10 mouse cellular contexts compared by ENCODE assay signal in the genomic region with DNA sequence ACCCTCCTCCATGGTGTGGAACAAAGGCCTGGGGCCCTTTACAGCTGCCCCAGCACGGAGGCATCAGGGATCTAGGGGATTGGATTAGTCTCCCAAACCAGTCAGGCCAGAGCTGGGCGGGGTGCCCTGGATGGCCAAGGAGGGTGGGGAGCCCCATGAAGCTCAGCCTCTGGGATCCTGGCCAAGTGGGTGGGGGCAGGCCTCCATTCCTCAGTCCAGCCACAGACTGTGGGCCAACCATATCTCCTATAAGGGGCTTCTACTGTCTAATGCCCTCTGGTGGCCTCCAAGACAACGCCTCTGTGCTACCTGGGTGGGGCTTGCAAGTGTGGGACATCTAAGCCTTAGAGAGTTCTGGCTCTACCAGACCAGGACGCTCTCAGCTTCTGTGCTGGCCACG. TPM values are rescaled to one million over a fixed set of nuclear protein-coding genes. Genes with fewer than 3 reads are reported as not detected.
DNase-seq lines count a peak whose midpoint lies in the region; ATAC-seq and TF ChIP-seq lines count a peak whose summit lies in the region.
"Had no signal": no experiment of that assay in that cellular context is flagged by ENCODE, and none has a peak within 500 bp of the region (broad histone marks: within the 10 kb centered on the region; RNA-seq: fewer than 3 reads in every experiment).

No protein-coding gene starts in this region.

- ATAC-seq in liver, postnatal 0 days: no peak
- no peak for ATAC-seq in liver, embryonic 11.5 days (replicated peaks; ENCODE audit: low FRiP score)
- ATAC-seq in intestine, embryonic 16.5 days: peak; percentile 10; the same call in 1 of the 2 replicates
- peak; percentile 37; the same call in 1 of the 2 replicates for ATAC-seq in stomach, embryonic 16.5 days (ENCODE audit: insufficient read depth, low FRiP score)
- ATAC-seq in forebrain, embryonic 16.5 days: no peak

- 75% methylated on average over 5 of the region's 5 CpGs for WGBS in liver, postnatal 0 days (ENCODE audit: insufficient replicate concordance)
- WGBS in liver, embryonic 11.5 days: 80% methylated on average over 5 of the region's 5 CpGs
- WGBS in intestine, embryonic 16.5 days: 66% methylated on average over 5 of the region's 5 CpGs
- WGBS in stomach, embryonic 16.5 days: 51% methylated on average over 5 of the region's 5 CpGs
- 77% methylated on average over 5 of the region's 5 CpGs for WGBS in forebrain, embryonic 16.5 days

- H3K9me3 ChIP-seq in liver, postnatal 0 days (ENCODE audit: low read length): no peaks in the 10 kb centered on the region
- no peaks in the 10 kb centered on the region for H3K9me3 ChIP-seq in liver, embryonic 11.5 days (ENCODE audit: control insufficient read depth, low read length)
- H3K9me3 ChIP-seq in intestine, embryonic 16.5 days (ENCODE audit: control insufficient read depth, low read length): no peaks in the 10 kb centered on the region
- no peaks in the 10 kb centered on the region for H3K9me3 ChIP-seq in stomach, embryonic 16.5 days (replicated peaks; ENCODE audit: control insufficient read depth, low read length)
- H3K9me3 ChIP-seq in forebrain, embryonic 16.5 days (ENCODE audit: control insufficient read depth, low read length): no peaks in the 10 kb centered on the region

- no peak overlapping the region for H3K9ac ChIP-seq in liver, postnatal 0 days (replicated peaks)
- no peak overlapping the region for H3K9ac ChIP-seq in liver, embryonic 11.5 days (ENCODE audit: low read depth, low read length)
- H3K9ac ChIP-seq in intestine, embryonic 16.5 days (ENCODE audit: low read depth, low read length): no peak overlapping the region; the same call in 1 of the 2 replicates
- H3K9ac ChIP-seq in stomach, embryonic 16.5 days (ENCODE audit: low read length): peak overlapping the region; percentile 81
- no peak overlapping the region for H3K9ac ChIP-seq in forebrain, embryonic 16.5 days (replicated peaks; ENCODE audit: low read depth, low read length)

- no peak overlapping the region for H3K27ac ChIP-seq in liver, postnatal 0 days (ENCODE audit: low read depth)
- no peak overlapping the region for H3K27ac ChIP-seq in liver, embryonic 11.5 days (ENCODE audit: low read depth, low read length)
- no peak overlapping the region for H3K27ac ChIP-seq in intestine, embryonic 16.5 days (ENCODE audit: low read length)
- peak overlapping the region; percentile 95 for H3K27ac ChIP-seq in stomach, embryonic 16.5 days (ENCODE audit: low read length)
- H3K27ac ChIP-seq in forebrain, embryonic 16.5 days (ENCODE audit: low read length): no peak overlapping the region

- no peak for TF ChIP-seq EP300 in liver, postnatal 0 days (IDR thresholded peaks at IDR 0.05; ENCODE audit: low read depth)

- 0 out of 2 replicates have a peak, but pooled peaks cover 9% of the 10 kb centered on the region for H3K36me3 ChIP-seq in liver, postnatal 0 days (replicated peaks; ENCODE audit: insufficient read depth, low read length)
- no peaks in the 10 kb centered on the region for H3K36me3 ChIP-seq in liver, embryonic 11.5 days (ENCODE audit: control insufficient read depth, insufficient read depth, low read length)
- no peaks in the 10 kb centered on the region for H3K36me3 ChIP-seq in intestine, embryonic 16.5 days (ENCODE audit: control insufficient read depth, insufficient read depth, low read length)
- H3K36me3 ChIP-seq in stomach, embryonic 16.5 days (ENCODE audit: control insufficient read depth, insufficient read depth, low read length): 0 out of 2 replicates have a peak, but pooled peaks cover 8% of the 10 kb centered on the region
- peaks cover 4% of the 10 kb centered on the region; the same call in 1 of the 2 replicates for H3K36me3 ChIP-seq in forebrain, embryonic 16.5 days (ENCODE audit: control insufficient read depth, insufficient read depth)

- H3K4me2 ChIP-seq in liver, postnatal 0 days (ENCODE audit: low read depth, low read length): no peak overlapping the region
- H3K4me2 ChIP-seq in liver, embryonic 11.5 days: no peak overlapping the region
- no peak overlapping the region for H3K4me2 ChIP-seq in intestine, embryonic 16.5 days (ENCODE audit: low read depth, low read length)
- H3K4me2 ChIP-seq in stomach, embryonic 16.5 days (ENCODE audit: low read depth, low read length): peak overlapping the region; percentile 78; the same call in 1 of the 2 replicates
- H3K4me2 ChIP-seq in forebrain, embryonic 16.5 days (ENCODE audit: low read length): no peak overlapping the region

- H3K4me3 ChIP-seq in liver, postnatal 0 days (ENCODE audit: low read depth, low read length): no peak overlapping the region
- no peak overlapping the region for H3K4me3 ChIP-seq in liver, embryonic 11.5 days (ENCODE audit: low read depth, low read length)
- H3K4me3 ChIP-seq in intestine, embryonic 16.5 days (ENCODE audit: low read length): no peak overlapping the region
- no peak overlapping the region for H3K4me3 ChIP-seq in stomach, embryonic 16.5 days (replicated peaks; ENCODE audit: low read length)
- H3K4me3 ChIP-seq in forebrain, embryonic 16.5 days (replicated peaks; ENCODE audit: low read length): no peak overlapping the region

- H3K27me3 ChIP-seq in liver, postnatal 0 days (ENCODE audit: insufficient read depth, low read length): no peaks in the 10 kb centered on the region
- H3K27me3 ChIP-seq in liver, embryonic 11.5 days (replicated peaks; ENCODE audit: control insufficient read depth, insufficient read depth, low read length): no peaks in the 10 kb centered on the region
- no peaks in the 10 kb centered on the region for H3K27me3 ChIP-seq in intestine, embryonic 16.5 days (replicated peaks; ENCODE audit: control insufficient read depth, insufficient read depth, low read length)
- H3K27me3 ChIP-seq in stomach, embryonic 16.5 days (ENCODE audit: control insufficient read depth, insufficient read depth, low read length): no peaks in the 10 kb centered on the region
- no peaks in the 10 kb centered on the region for H3K27me3 ChIP-seq in forebrain, embryonic 16.5 days (replicated peaks; ENCODE audit: control insufficient read depth, insufficient read depth, low read length)

- peaks cover 20% of the 10 kb centered on the region for H3K4me1 ChIP-seq in liver, postnatal 0 days (ENCODE audit: insufficient read depth)
- peaks cover 11% of the 10 kb centered on the region for H3K4me1 ChIP-seq in liver, embryonic 11.5 days (replicated peaks; ENCODE audit: control insufficient read depth, insufficient read depth, low read length)
- peaks cover 38% of the 10 kb centered on the region for H3K4me1 ChIP-seq in intestine, embryonic 16.5 days (ENCODE audit: control insufficient read depth, insufficient read depth, low read length)
- peaks cover 30% of the 10 kb centered on the region for H3K4me1 ChIP-seq in stomach, embryonic 16.5 days (ENCODE audit: control insufficient read depth, insufficient read depth, low read length)
- H3K4me1 ChIP-seq in forebrain, embryonic 16.5 days (replicated peaks; ENCODE audit: control insufficient read depth, insufficient read depth, low read length): peaks cover 20% of the 10 kb centered on the region

- peak; percentile 47 for DNase-seq in adrenal gland, postnatal 14 days
- no peak for DNase-seq in adrenal gland, adult 2 months
- DNase-seq in liver, postnatal 0 days: peak; percentile 44
- DNase-seq in liver, embryonic 11.5 days (ENCODE audit: low spot score): no peak
- no peak for DNase-seq in right cerebral cortex, adult 2 months (ENCODE audit: low spot score in 2 of 2)

- peak; percentile 23; the same call in 1 of the 2 replicates for TF ChIP-seq CTCF in liver, postnatal 0 days (IDR thresholded peaks at IDR 0.05; ENCODE audit: low read depth)

RNA-seq across cellular contexts. Expression of gene Paxx, which starts 2.0 kb away (rescaled TPM):
- 36.2 and 42.6 TPM in 2 replicates for total RNA-seq in adrenal gland, postnatal 14 days (2021)
- 10 to 100 TPM; 33.3 to 35.2 TPM for total RNA-seq in adrenal gland, adult 2 months (2021)
- 85.9 and 124 TPM in 2 replicates for polyA plus RNA-seq in adrenal gland, adult 2 months (2012; rRNA removed)
- 14.7 and 17.1 TPM in 2 replicates for polyA plus RNA-seq in liver, postnatal 0 days (2015; fragmentation: Nextera tagmentation; extraction: Ambion mirVana)
- 9.2 and 14.3 TPM in 2 replicates for polyA plus RNA-seq in liver, embryonic 11.5 days (2014; fragmentation: Nextera tagmentation; extraction: Ambion mirVana)
- 31.5 and 37.4 TPM in 2 replicates for polyA plus RNA-seq in intestine, embryonic 16.5 days (2015; fragmentation: Nextera tagmentation; extraction: Ambion mirVana)
- polyA plus RNA-seq in stomach, embryonic 16.5 days (2015; fragmentation: Nextera tagmentation; extraction: Ambion mirVana): 44.1 and 49.4 TPM in 2 replicates
- polyA plus RNA-seq in forebrain, embryonic 16.5 days (2015; fragmentation: Nextera tagmentation; extraction: Ambion mirVana): 89.2 and 108 TPM in 2 replicates

RNA-seq across cellular contexts. Expression of gene Clic3, which starts 2.3 kb away (rescaled TPM):
- 0.74 and 1.0 TPM in 2 replicates for total RNA-seq in adrenal gland, postnatal 14 days (2021)
- total RNA-seq in adrenal gland, adult 2 months (2021): under 1 TPM in 1 of 2 experiments, not detected in 1; 0.66 TPM
- polyA plus RNA-seq in adrenal gland, adult 2 months (2012; rRNA removed): 1.6 and 3.4 TPM in 2 replicates
- 0.77 and 1.4 TPM in 2 replicates for polyA plus RNA-seq in liver, postnatal 0 days (2015; fragmentation: Nextera tagmentation; extraction: Ambion mirVana)
- polyA plus RNA-seq in liver, embryonic 11.5 days (2014; fragmentation: Nextera tagmentation; extraction: Ambion mirVana): 0.21 TPM in 1 of 2 replicates, not detected in the other
- polyA plus RNA-seq in intestine, embryonic 16.5 days (2015; fragmentation: Nextera tagmentation; extraction: Ambion mirVana): 2.6 and 2.7 TPM in 2 replicates
- 60.5 and 113 TPM in 2 replicates for polyA plus RNA-seq in stomach, embryonic 16.5 days (2015; fragmentation: Nextera tagmentation; extraction: Ambion mirVana)
- 2.4 and 4.6 TPM in 2 replicates for polyA plus RNA-seq in forebrain, embryonic 16.5 days (2015; fragmentation: Nextera tagmentation; extraction: Ambion mirVana)

RNA-seq across cellular contexts. Expression of gene Ptgds, which starts 10.9 kb away (rescaled TPM):
- total RNA-seq in adrenal gland, postnatal 14 days (2021): 8.7 and 9.9 TPM in 2 replicates
- 1 to 10 TPM; 2.5 to 2.7 TPM for total RNA-seq in adrenal gland, adult 2 months (2021)
- 4.9 and 5.6 TPM in 2 replicates for polyA plus RNA-seq in adrenal gland, adult 2 months (2012; rRNA removed)
- polyA plus RNA-seq in liver, postnatal 0 days (2015; fragmentation: Nextera tagmentation; extraction: Ambion mirVana): 0.83 and 1.0 TPM in 2 replicates
- polyA plus RNA-seq in liver, embryonic 11.5 days (2014; fragmentation: Nextera tagmentation; extraction: Ambion mirVana): not detected in 2 replicates
- 4.0 and 4.5 TPM in 2 replicates for polyA plus RNA-seq in intestine, embryonic 16.5 days (2015; fragmentation: Nextera tagmentation; extraction: Ambion mirVana)
- polyA plus RNA-seq in stomach, embryonic 16.5 days (2015; fragmentation: Nextera tagmentation; extraction: Ambion mirVana): 6.1 and 6.7 TPM in 2 replicates
- polyA plus RNA-seq in forebrain, embryonic 16.5 days (2015; fragmentation: Nextera tagmentation; extraction: Ambion mirVana): 212 and 217 TPM in 2 replicates

RNA-seq across cellular contexts. Expression of gene Abca2, which starts 30.4 kb away (rescaled TPM):
- total RNA-seq in adrenal gland, postnatal 14 days (2021): 29.3 and 30.1 TPM in 2 replicates
- 10 to 100 TPM; 32.1 to 42.7 TPM for total RNA-seq in adrenal gland, adult 2 months (2021)
- polyA plus RNA-seq in adrenal gland, adult 2 months (2012; rRNA removed): 86.8 and 118 TPM in 2 replicates
- polyA plus RNA-seq in liver, postnatal 0 days (2015; fragmentation: Nextera tagmentation; extraction: Ambion mirVana): 0.71 and 0.87 TPM in 2 replicates
- 3.9 and 4.5 TPM in 2 replicates for polyA plus RNA-seq in liver, embryonic 11.5 days (2014; fragmentation: Nextera tagmentation; extraction: Ambion mirVana)
- polyA plus RNA-seq in intestine, embryonic 16.5 days (2015; fragmentation: Nextera tagmentation; extraction: Ambion mirVana): 2.1 and 2.8 TPM in 2 replicates
- 4.0 and 4.6 TPM in 2 replicates for polyA plus RNA-seq in stomach, embryonic 16.5 days (2015; fragmentation: Nextera tagmentation; extraction: Ambion mirVana)
- 12.2 and 14.9 TPM in 2 replicates for polyA plus RNA-seq in forebrain, embryonic 16.5 days (2015; fragmentation: Nextera tagmentation; extraction: Ambion mirVana)

RNA-seq across cellular contexts. Expression of gene Lcn12, which starts 34.8 kb away (rescaled TPM):
- not detected in 2 replicates for total RNA-seq in adrenal gland, postnatal 14 days (2021)
- total RNA-seq in adrenal gland, adult 2 months (2021): not detected
- not detected in 2 replicates for polyA plus RNA-seq in adrenal gland, adult 2 months (2012; rRNA removed)
- polyA plus RNA-seq in liver, postnatal 0 days (2015; fragmentation: Nextera tagmentation; extraction: Ambion mirVana): not detected in 2 replicates
- polyA plus RNA-seq in liver, embryonic 11.5 days (2014; fragmentation: Nextera tagmentation; extraction: Ambion mirVana): not detected in 2 replicates
- polyA plus RNA-seq in intestine, embryonic 16.5 days (2015; fragmentation: Nextera tagmentation; extraction: Ambion mirVana): 0.32 TPM in 1 of 2 replicates, not detected in the other
- not detected in 2 replicates for polyA plus RNA-seq in stomach, embryonic 16.5 days (2015; fragmentation: Nextera tagmentation; extraction: Ambion mirVana)
- polyA plus RNA-seq in forebrain, embryonic 16.5 days (2015; fragmentation: Nextera tagmentation; extraction: Ambion mirVana): not detected in 2 replicates
- polyA plus RNA-seq: heart, embryonic 16.5 days; thymus, postnatal 0 days had no signal

Comparison
In these comparisons a context has a peak if more than half of its experiments do, and no peak if none do; other contexts are left out.
1. DNase-seq: peak in adrenal gland, postnatal 14 days (single experiment) and liver, postnatal 0 days (single experiment); none in adrenal gland, adult 2 months (single experiment), liver, embryonic 11.5 days (single experiment) and right cerebral cortex, adult 2 months (0 of 2).
2. ATAC-seq: peak in intestine, embryonic 16.5 days (single experiment) and stomach, embryonic 16.5 days (single experiment); none in liver, postnatal 0 days (single experiment), liver, embryonic 11.5 days (single experiment) and forebrain, embryonic 16.5 days (single experiment).
3. RNA of gene Clic3, which starts 2.3 kb away (polyA plus RNA-seq): 60.5 to 113 TPM in stomach, embryonic 16.5 days; 2.4 to 4.6 TPM in forebrain, embryonic 16.5 days, 2.6 to 2.7 TPM in intestine, embryonic 16.5 days, 1.6 to 3.4 TPM in adrenal gland, adult 2 months, 0.77 to 1.4 TPM in liver, postnatal 0 days and 0.21 TPM in liver, embryonic 11.5 days; every median in the first group is over 10 times any median in the second.
4. RNA of gene Ptgds, which starts 10.9 kb away (polyA plus RNA-seq): 212 to 217 TPM in forebrain, embryonic 16.5 days; 6.1 to 6.7 TPM in stomach, embryonic 16.5 days, 4.9 to 5.6 TPM in adrenal gland, adult 2 months, 4.0 to 4.5 TPM in intestine, embryonic 16.5 days, 0.83 to 1.0 TPM in liver, postnatal 0 days and not detected in liver, embryonic 11.5 days; every median in the first group is over 10 times any median in the second.